ENCODE assay signal across 8 mouse cellular contexts in genomic region chr5:92369151-92369994, GRCm38 (mm10). TPM values are rescaled to one million over a fixed set of nuclear protein-coding genes. Genes with fewer than 3 reads are reported as not detected.
DNase-seq lines count a peak whose midpoint lies in the region; ATAC-seq lines count a peak whose summit lies in the region.

No protein-coding gene starts in this region.

- no peak for DNase-seq in frontal cortex, postnatal 14 days (ENCODE audit: low spot score in 2 of 2)
- peak; percentile 46 for DNase-seq in NIH3T3 (ENCODE audit: low read depth)
- DNase-seq in liver, embryonic 11.5 days (ENCODE audit: low spot score) = no peak
- DNase-seq in embryo, embryonic 10.5 days (ENCODE audit: low spot score) = no peak

- H3K27ac ChIP-seq in forebrain, embryonic 12.5 days = no peak overlapping the region
- H3K27ac ChIP-seq in hindbrain, embryonic 15.5 days (replicated peaks) = peak overlapping the region; percentile 11; the same call in 1 of the 2 replicates
- no peak overlapping the region for H3K27ac ChIP-seq in liver, embryonic 11.5 days (ENCODE audit: low read depth, low read length)
- H3K27ac ChIP-seq in neural tube, embryonic 14.5 days (ENCODE audit: low read depth, low read length) = peak overlapping the region; percentile 46

- peaks cover 9% of the 10 kb centered on the region for H3K4me1 ChIP-seq in forebrain, embryonic 12.5 days
- H3K4me1 ChIP-seq in hindbrain, embryonic 15.5 days (replicated peaks) = 0 out of 2 replicates have a peak, but pooled peaks cover 5% of the 10 kb centered on the region
- H3K4me1 ChIP-seq in liver, embryonic 11.5 days (replicated peaks; ENCODE audit: control insufficient read depth, insufficient read depth, low read length) = peaks cover 10% of the 10 kb centered on the region; the same call in 1 of the 2 replicates
- peaks cover 3% of the 10 kb centered on the region; the same call in 1 of the 2 replicates for H3K4me1 ChIP-seq in neural tube, embryonic 14.5 days (ENCODE audit: control insufficient read depth, insufficient read depth, low read length)

- ATAC-seq in frontal cortex, adult (ENCODE audit: low TSS enrichment) = peak; percentile 96
- ATAC-seq in forebrain, embryonic 12.5 days (ENCODE audit: low FRiP score) = peak; percentile 76; the same call in 1 of the 2 replicates
- ATAC-seq in hindbrain, embryonic 15.5 days (ENCODE audit: low FRiP score, low read depth) = peak; percentile 88; the same call in 1 of the 2 replicates
- peak; percentile 40; the same call in 1 of the 2 replicates for ATAC-seq in liver, embryonic 11.5 days (replicated peaks; ENCODE audit: low FRiP score)
- peak; percentile 92 for ATAC-seq in neural tube, embryonic 14.5 days (ENCODE audit: low read depth)

- no peak overlapping the region for H3K4me3 ChIP-seq in forebrain, embryonic 12.5 days (replicated peaks)
- no peak overlapping the region for H3K4me3 ChIP-seq in hindbrain, embryonic 15.5 days
- H3K4me3 ChIP-seq in liver, embryonic 11.5 days (ENCODE audit: low read depth, low read length) = no peak overlapping the region
- H3K4me3 ChIP-seq in neural tube, embryonic 14.5 days (ENCODE audit: low read depth, low read length) = no peak overlapping the region

- H3K9ac ChIP-seq in forebrain, embryonic 12.5 days = no peak overlapping the region
- H3K9ac ChIP-seq in hindbrain, embryonic 15.5 days = no peak overlapping the region
- no peak overlapping the region for H3K9ac ChIP-seq in liver, embryonic 11.5 days (ENCODE audit: low read depth, low read length)
- H3K9ac ChIP-seq in neural tube, embryonic 14.5 days (replicated peaks; ENCODE audit: low read depth, low read length) = no peak overlapping the region

- no peak overlapping the region for H3K4me2 ChIP-seq in forebrain, embryonic 12.5 days
- no peak overlapping the region for H3K4me2 ChIP-seq in hindbrain, embryonic 15.5 days
- no peak overlapping the region for H3K4me2 ChIP-seq in liver, embryonic 11.5 days
- peak overlapping the region; percentile 12; the same call in 1 of the 2 replicates for H3K4me2 ChIP-seq in neural tube, embryonic 14.5 days (ENCODE audit: low read depth, low read length)

- no peaks in the 10 kb centered on the region for H3K27me3 ChIP-seq in forebrain, embryonic 12.5 days
- H3K27me3 ChIP-seq in hindbrain, embryonic 15.5 days = no peaks in the 10 kb centered on the region
- no peaks in the 10 kb centered on the region for H3K27me3 ChIP-seq in liver, embryonic 11.5 days (replicated peaks; ENCODE audit: control insufficient read depth, insufficient read depth, low read length)
- no peaks in the 10 kb centered on the region for H3K27me3 ChIP-seq in neural tube, embryonic 14.5 days (ENCODE audit: control insufficient read depth, insufficient read depth, low read length)

- 77% methylated on average over 13 of the region's 13 CpGs for WGBS in forebrain, embryonic 12.5 days
- WGBS in hindbrain, embryonic 15.5 days = 57% methylated on average over 13 of the region's 13 CpGs
- 67% methylated on average over 13 of the region's 13 CpGs for WGBS in liver, embryonic 11.5 days
- 48% methylated on average over 13 of the region's 13 CpGs for WGBS in neural tube, embryonic 14.5 days

- no peaks in the 10 kb centered on the region for H3K36me3 ChIP-seq in forebrain, embryonic 12.5 days (replicated peaks)
- no peaks in the 10 kb centered on the region for H3K36me3 ChIP-seq in hindbrain, embryonic 15.5 days
- H3K36me3 ChIP-seq in liver, embryonic 11.5 days (ENCODE audit: control insufficient read depth, insufficient read depth, low read length) = no peaks in the 10 kb centered on the region
- H3K36me3 ChIP-seq in neural tube, embryonic 14.5 days (ENCODE audit: control insufficient read depth, insufficient read depth, low read length) = no peaks in the 10 kb centered on the region

- H3K9me3 ChIP-seq in forebrain, embryonic 12.5 days = no peaks in the 10 kb centered on the region
- no peaks in the 10 kb centered on the region for H3K9me3 ChIP-seq in hindbrain, embryonic 15.5 days
- H3K9me3 ChIP-seq in liver, embryonic 11.5 days (ENCODE audit: control insufficient read depth, low read length) = no peaks in the 10 kb centered on the region
- no peaks in the 10 kb centered on the region for H3K9me3 ChIP-seq in neural tube, embryonic 14.5 days (ENCODE audit: control insufficient read depth, low read length)

RNA-seq across cellular contexts. Expression of gene Cxcl10, which starts 20.7 kb away (rescaled TPM):
- polyA plus RNA-seq in forebrain, embryonic 12.5 days (2016; fragmentation: Nextera tagmentation; extraction: Ambion mirVana) = 0.29 TPM in 1 of 2 replicates, not detected in the other
- polyA plus RNA-seq in hindbrain, embryonic 15.5 days (2015; fragmentation: Nextera tagmentation; extraction: Ambion mirVana) = 0.36 and 0.58 TPM in 2 replicates
- 6.0 and 6.5 TPM in 2 replicates for polyA plus RNA-seq in liver, embryonic 11.5 days (2014; fragmentation: Nextera tagmentation; extraction: Ambion mirVana)
- polyA plus RNA-seq in neural tube, embryonic 14.5 days (2014; fragmentation: Nextera tagmentation; extraction: Ambion mirVana) = not detected in 2 replicates

RNA-seq across cellular contexts. Expression of gene Art3, which starts 37.7 kb away (rescaled TPM):
- polyA plus RNA-seq in forebrain, embryonic 12.5 days (2016; fragmentation: Nextera tagmentation; extraction: Ambion mirVana) = 0.79 and 0.83 TPM in 2 replicates
- 6.1 and 6.9 TPM in 2 replicates for polyA plus RNA-seq in hindbrain, embryonic 15.5 days (2015; fragmentation: Nextera tagmentation; extraction: Ambion mirVana)
- 1.1 and 1.8 TPM in 2 replicates for polyA plus RNA-seq in liver, embryonic 11.5 days (2014; fragmentation: Nextera tagmentation; extraction: Ambion mirVana)
- polyA plus RNA-seq in neural tube, embryonic 14.5 days (2014; fragmentation: Nextera tagmentation; extraction: Ambion mirVana) = 6.0 and 11.9 TPM in 2 replicates

RNA-seq across cellular contexts. Expression of gene Cxcl9, which starts 41.5 kb away (rescaled TPM):
- not detected in 2 replicates for polyA plus RNA-seq in forebrain, embryonic 12.5 days (2016; fragmentation: Nextera tagmentation; extraction: Ambion mirVana)
- not detected in 2 replicates for polyA plus RNA-seq in hindbrain, embryonic 15.5 days (2015; fragmentation: Nextera tagmentation; extraction: Ambion mirVana)
- not detected in 2 replicates for polyA plus RNA-seq in liver, embryonic 11.5 days (2014; fragmentation: Nextera tagmentation; extraction: Ambion mirVana)
- not detected in 2 replicates for polyA plus RNA-seq in neural tube, embryonic 14.5 days (2014; fragmentation: Nextera tagmentation; extraction: Ambion mirVana)

RNA-seq across cellular contexts. Expression of gene Sdad1, which starts 59.1 kb away (rescaled TPM):
- 41.8 and 42.0 TPM in 2 replicates for polyA plus RNA-seq in forebrain, embryonic 12.5 days (2016; fragmentation: Nextera tagmentation; extraction: Ambion mirVana)
- 27.5 and 31.4 TPM in 2 replicates for polyA plus RNA-seq in hindbrain, embryonic 15.5 days (2015; fragmentation: Nextera tagmentation; extraction: Ambion mirVana)
- polyA plus RNA-seq in liver, embryonic 11.5 days (2014; fragmentation: Nextera tagmentation; extraction: Ambion mirVana) = 48.7 and 52.9 TPM in 2 replicates
- polyA plus RNA-seq in neural tube, embryonic 14.5 days (2014; fragmentation: Nextera tagmentation; extraction: Ambion mirVana) = 30.2 and 37.4 TPM in 2 replicates

Comparison
In these comparisons a context has a peak if more than half of its experiments do, and no peak if none do; other contexts are left out.
1. ATAC-seq: peak in every context shown above with its lines; median percentile 96 in frontal cortex, adult; 92 in neural tube, embryonic 14.5 days; 88 in hindbrain, embryonic 15.5 days; 76 in forebrain, embryonic 12.5 days; 40 in liver, embryonic 11.5 days.
2. H3K27ac ChIP-seq: peak in hindbrain, embryonic 15.5 days (single experiment) and neural tube, embryonic 14.5 days (single experiment); none in forebrain, embryonic 12.5 days (single experiment) and liver, embryonic 11.5 days (single experiment).